9 mouse cellular contexts compared by ENCODE assay signal in genomic region chr7:6282749-6283148, GRCm38 (mm10). TPM values are rescaled to one million over a fixed set of nuclear protein-coding genes. Genes with fewer than 3 reads are reported as not detected.
A peak's percentile ranks its signal among the peaks of the same experiment; 100 is the strongest.
DNase-seq lines count a peak whose midpoint lies in the region; ATAC-seq and TF ChIP-seq lines count a peak whose summit lies in the region.
"Had no signal": no experiment of that assay in that cellular context is flagged by ENCODE, and none has a peak within 500 bp of the region (broad histone marks: within the 10 kb centered on the region; RNA-seq: fewer than 3 reads in every experiment).

No protein-coding gene starts in this region.

- no peaks in the 10 kb centered on the region for H3K4me1 ChIP-seq in embryonic facial prominence, embryonic 11.5 days (ENCODE audit: control insufficient read depth, insufficient read depth, low read length)
- H3K4me1 ChIP-seq in heart, adult 2 months (ENCODE audit: control insufficient read depth, insufficient read depth, low read length), result peaks cover 6% of the 10 kb centered on the region
- H3K4me1 ChIP-seq in kidney, adult 2 months (ENCODE audit: control insufficient read depth, insufficient read depth, low read length), result no peaks in the 10 kb centered on the region
- H3K4me1 ChIP-seq in limb, embryonic 13.5 days, result peaks cover 16% of the 10 kb centered on the region
- H3K4me1 ChIP-seq in midbrain, embryonic 14.5 days (ENCODE audit: control insufficient read depth, insufficient read depth, low read length), result peaks cover 9% of the 10 kb centered on the region

- no peak overlapping the region for H3K27ac ChIP-seq in embryonic facial prominence, embryonic 11.5 days (replicated peaks; ENCODE audit: low read depth, low read length)
- peak overlapping the region; percentile 83; the same call in 1 of the 2 replicates for H3K27ac ChIP-seq in heart, adult 2 months
- no peak overlapping the region for H3K27ac ChIP-seq in kidney, adult 2 months (ENCODE audit: insufficient read depth, low read depth, low read length)
- H3K27ac ChIP-seq in limb, embryonic 13.5 days, result no peak overlapping the region
- no peak overlapping the region for H3K27ac ChIP-seq in midbrain, embryonic 14.5 days (replicated peaks; ENCODE audit: low read depth, low read length)

- 3% methylated on average over 1 of the region's 1 CpGs for WGBS in embryonic facial prominence, embryonic 11.5 days
- WGBS in heart, adult 2 months, result 0% methylated on average over 1 of the region's 1 CpGs
- 0% methylated on average over 1 of the region's 1 CpGs for WGBS in kidney, adult 2 months
- 3% methylated on average over 1 of the region's 1 CpGs for WGBS in limb, embryonic 13.5 days
- WGBS in midbrain, embryonic 14.5 days, result 3% methylated on average over 1 of the region's 1 CpGs

- no peaks in the 10 kb centered on the region for H3K9me3 ChIP-seq in embryonic facial prominence, embryonic 11.5 days (replicated peaks; ENCODE audit: control insufficient read depth, low read length)
- H3K9me3 ChIP-seq in limb, embryonic 13.5 days, result no peaks in the 10 kb centered on the region
- no peaks in the 10 kb centered on the region for H3K9me3 ChIP-seq in midbrain, embryonic 14.5 days (ENCODE audit: control insufficient read depth, low read length)

- intact Hi-C loops in heart, adult 2 months (cut with DNase I), result loop anchor here (1.0 to 10.0 kb wide), 3 partner anchors 41 to 1012 kb away; partner anchors contain the start of gene Zfp444

- no peak for TF ChIP-seq POLR2A in heart, adult 2 months (IDR thresholded peaks at IDR 0.05; ENCODE audit: insufficient read depth, low read depth, low read length)
- no peak for TF ChIP-seq POLR2A in kidney, adult 2 months (IDR thresholded peaks at IDR 0.05; ENCODE audit: low read depth, low read length)

- H3K27me3 ChIP-seq in embryonic facial prominence, embryonic 11.5 days (ENCODE audit: control insufficient read depth, insufficient read depth, low read length), result no peaks in the 10 kb centered on the region
- no peaks in the 10 kb centered on the region for H3K27me3 ChIP-seq in heart, adult 2 months (ENCODE audit: control insufficient read depth, insufficient read depth, low read length)
- H3K27me3 ChIP-seq in kidney, adult 2 months (replicated peaks; ENCODE audit: control insufficient read depth, insufficient read depth, low read length), result no peaks in the 10 kb centered on the region
- H3K27me3 ChIP-seq in limb, embryonic 13.5 days, result no peaks in the 10 kb centered on the region
- H3K27me3 ChIP-seq in midbrain, embryonic 14.5 days (ENCODE audit: control insufficient read depth, insufficient read depth, low read length), result no peaks in the 10 kb centered on the region

- TF ChIP-seq EP300 in heart, adult 2 months (IDR thresholded peaks at IDR 0.05; ENCODE audit: insufficient read depth, low read depth, low read length), result no peak

- H3K4me3 ChIP-seq in embryonic facial prominence, embryonic 11.5 days (ENCODE audit: low read depth, low read length), result peak overlapping the region; percentile 45
- peak overlapping the region; percentile 61 for H3K4me3 ChIP-seq in heart, adult 2 months
- peak overlapping the region; percentile 32; the same call in 1 of the 2 replicates for H3K4me3 ChIP-seq in kidney, adult 2 months (ENCODE audit: insufficient read depth, low read depth, low read length)
- H3K4me3 ChIP-seq in limb, embryonic 13.5 days, result peak overlapping the region; percentile 52
- H3K4me3 ChIP-seq in midbrain, embryonic 14.5 days (replicated peaks; ENCODE audit: low read depth, low read length), result peak overlapping the region; percentile 47

- peak; percentile 87 for DNase-seq in A20 (ENCODE audit: low read depth, low spot score)
- peak; percentile 39 for DNase-seq in adrenal gland, adult 8-10 months
- peak; percentile 87 for DNase-seq in embryonic facial prominence, embryonic 11.5 days (ENCODE audit: low spot score)
- peak; percentile 59 to 64 for DNase-seq in heart, adult 2 months
- peak; percentile 82 for DNase-seq in kidney, adult 2 months
- peak; percentile 92 for DNase-seq in midbrain, embryonic 14.5 days
- peak; percentile 58 to 87 for DNase-seq in spleen, postnatal 10 days (ENCODE audit: low spot score in 2 of 2)

- no peaks in the 10 kb centered on the region for H3K79me2 ChIP-seq in heart, adult 2 months (replicated peaks; ENCODE audit: control insufficient read depth, insufficient read depth, low read length)

- TF ChIP-seq CTCF in heart, adult 2 months (IDR thresholded peaks at IDR 0.05), result peak; percentile 81
- TF ChIP-seq CTCF in kidney, adult 2 months (conservative IDR thresholded peaks at IDR 0.05; ENCODE audit: insufficient read depth, insufficient read length, low read depth, low read length), result peak; percentile 67

- no peaks in the 10 kb centered on the region for H3K36me3 ChIP-seq in embryonic facial prominence, embryonic 11.5 days (replicated peaks; ENCODE audit: control insufficient read depth, insufficient read depth, low read depth, low read length)
- no peaks in the 10 kb centered on the region for H3K36me3 ChIP-seq in heart, adult 2 months (ENCODE audit: control insufficient read depth, insufficient read depth, low read length)
- no peaks in the 10 kb centered on the region for H3K36me3 ChIP-seq in kidney, adult 2 months (ENCODE audit: control insufficient read depth, insufficient read depth, low read length)
- no peaks in the 10 kb centered on the region for H3K36me3 ChIP-seq in limb, embryonic 13.5 days
- H3K36me3 ChIP-seq in midbrain, embryonic 14.5 days (ENCODE audit: control insufficient read depth, insufficient read depth, low read length), result no peaks in the 10 kb centered on the region

- no peak overlapping the region; the same call in 1 of the 2 replicates for H3K9ac ChIP-seq in embryonic facial prominence, embryonic 11.5 days (replicated peaks; ENCODE audit: low read length)
- H3K9ac ChIP-seq in heart, adult 2 months (ENCODE audit: low read depth, low read length), result no peak overlapping the region
- no peak overlapping the region for H3K9ac ChIP-seq in limb, embryonic 13.5 days
- peak overlapping the region; percentile 54; the same call in 1 of the 2 replicates for H3K9ac ChIP-seq in midbrain, embryonic 14.5 days (replicated peaks; ENCODE audit: low read length)

- ATAC-seq in embryonic facial prominence, embryonic 11.5 days (replicated peaks; ENCODE audit: insufficient number of reproducible peaks, low FRiP score, low TSS enrichment, low read depth), result no peak
- ATAC-seq in limb, embryonic 13.5 days (ENCODE audit: low FRiP score, low read depth), result no peak
- no peak for ATAC-seq in midbrain, embryonic 14.5 days (ENCODE audit: low FRiP score, low TSS enrichment)

- peak overlapping the region; percentile 51 for H3K4me2 ChIP-seq in embryonic facial prominence, embryonic 11.5 days (ENCODE audit: low read depth, low read length)
- H3K4me2 ChIP-seq in limb, embryonic 13.5 days (replicated peaks), result peak overlapping the region; percentile 66
- H3K4me2 ChIP-seq in midbrain, embryonic 14.5 days (ENCODE audit: low read length), result peak overlapping the region; percentile 58

RNA-seq across cellular contexts. Expression of gene Zfp667, which starts 3.6 kb away (rescaled TPM):
- total RNA-seq in adrenal gland, adult 8-10 months (2022), result 10 to 100 TPM; 10.0 to 15.3 (median 11.3) TPM
- 7.4 and 8.2 TPM in 2 replicates for polyA plus RNA-seq in embryonic facial prominence, embryonic 11.5 days (2014; fragmentation: Nextera tagmentation; extraction: Ambion mirVana)
- 1 to 10 TPM; 3.6 to 4.6 TPM for total RNA-seq in heart, adult 2 months (2021)
- 0.96 and 2.3 TPM in 2 replicates for polyA plus RNA-seq in heart, adult 2 months (2012; rRNA removed)
- 0.75 and 0.95 TPM in 2 replicates for polyA plus RNA-seq in kidney, adult 2 months (2012; rRNA removed)
- 10.0 and 11.9 TPM in 2 replicates for polyA plus RNA-seq in limb, embryonic 13.5 days (2015; fragmentation: Nextera tagmentation; extraction: Ambion mirVana)
- polyA plus RNA-seq in midbrain, embryonic 14.5 days (2014; fragmentation: Nextera tagmentation; extraction: Ambion mirVana), result 13.9 and 15.7 TPM in 2 replicates

RNA-seq across cellular contexts. Expression of gene Epp13, which starts 30.2 kb away (rescaled TPM):
- not detected for total RNA-seq in adrenal gland, adult 8-10 months (2022)
- not detected in 2 replicates for polyA plus RNA-seq in embryonic facial prominence, embryonic 11.5 days (2014; fragmentation: Nextera tagmentation; extraction: Ambion mirVana)
- total RNA-seq in heart, adult 2 months (2021), result not detected
- not detected in 2 replicates for polyA plus RNA-seq in heart, adult 2 months (2012; rRNA removed)
- polyA plus RNA-seq in kidney, adult 2 months (2012; rRNA removed), result not detected in 2 replicates
- polyA plus RNA-seq in limb, embryonic 13.5 days (2015; fragmentation: Nextera tagmentation; extraction: Ambion mirVana), result not detected in 2 replicates
- polyA plus RNA-seq in midbrain, embryonic 14.5 days (2014; fragmentation: Nextera tagmentation; extraction: Ambion mirVana), result not detected in 2 replicates
- total RNA-seq: gastrocnemius, postnatal 36 days had no signal

RNA-seq across cellular contexts. Expression of gene Zfp583, which starts 48.3 kb away (rescaled TPM):
- 1 to 10 TPM; 4.1 to 4.7 (median 4.4) TPM for total RNA-seq in adrenal gland, adult 8-10 months (2022)
- polyA plus RNA-seq in embryonic facial prominence, embryonic 11.5 days (2014; fragmentation: Nextera tagmentation; extraction: Ambion mirVana), result 8.3 and 8.8 TPM in 2 replicates
- total RNA-seq in heart, adult 2 months (2021), result 1 to 10 TPM; 1.4 to 3.2 TPM
- 1.2 and 1.7 TPM in 2 replicates for polyA plus RNA-seq in heart, adult 2 months (2012; rRNA removed)
- 0.36 and 0.45 TPM in 2 replicates for polyA plus RNA-seq in kidney, adult 2 months (2012; rRNA removed)
- polyA plus RNA-seq in limb, embryonic 13.5 days (2015; fragmentation: Nextera tagmentation; extraction: Ambion mirVana), result 9.3 and 9.6 TPM in 2 replicates
- polyA plus RNA-seq in midbrain, embryonic 14.5 days (2014; fragmentation: Nextera tagmentation; extraction: Ambion mirVana), result 12.7 and 13.4 TPM in 2 replicates

Comparison
In these comparisons a context has a peak if more than half of its experiments do, and no peak if none do; other contexts are left out.
1. DNase-seq: peak in every context shown above with its lines; median percentile 92 in midbrain, embryonic 14.5 days; 87 in A20; 87 in embryonic facial prominence, embryonic 11.5 days; 82 in kidney, adult 2 months; 72 in spleen, postnatal 10 days; 62 in heart, adult 2 months; 39 in adrenal gland, adult 8-10 months.